Mouse (Mus musculus) kidney, embryonic 16.5 days (tissue): ENCODE results near the gene Muc4. TPM values are rescaled to one million over a fixed set of nuclear protein-coding genes. Genes with fewer than 3 reads are reported as not detected.

Experiments
- ATAC-seq: fragments of 200-750 bp; cut with Nextera tagmentation; 2 replicates; pipeline ENCODE4 v1.8.0; 2017; ENCODE audit warnings: moderate TSS enrichment; ENCODE audit not compliant: low FRiP score, low TSS enrichment
- H3K27ac ChIP-seq: fragments of 300-500 bp; sonication (generic); 2 replicates; pipeline ENCODE4 v1.5.1; 2014; ENCODE audit warnings: low read length
- H3K27me3 ChIP-seq: fragments of 300-500 bp; sonication (generic); 2 replicates; pipeline ENCODE4 v1.6.1; 2014; ENCODE audit warnings: low read length, control low read depth, mixed read lengths; ENCODE audit not compliant: insufficient read depth
- H3K36me3 ChIP-seq: fragments of 300-500 bp; sonication (generic); 2 replicates; pipeline ENCODE4 v1.6.1; 2014; ENCODE audit warnings: low read length, control low read depth, mixed read lengths; ENCODE audit not compliant: insufficient read depth
- H3K4me1 ChIP-seq: fragments of 300-500 bp; sonication (generic); 2 replicates; pipeline ENCODE4 v1.6.1; 2014; ENCODE audit warnings: low read length, control low read depth, mixed read lengths; ENCODE audit not compliant: insufficient read depth
- H3K4me2 ChIP-seq: fragments of 300-500 bp; sonication (generic); replicated peaks from 2 replicates; pipeline ENCODE4 v1.6.1; 2014; ENCODE audit warnings: low read depth, low read length
- H3K4me3 ChIP-seq: fragments of 300-500 bp; sonication (generic); 2 replicates; pipeline ENCODE4 v1.5.1; 2014; ENCODE audit warnings: mild to moderate bottlenecking, low read length
- H3K9ac ChIP-seq: fragments of 300-500 bp; sonication (generic); replicated peaks from 2 replicates; pipeline ENCODE4 v1.6.1; 2014; ENCODE audit warnings: low read length
- H3K9me3 ChIP-seq: fragments of 300-500 bp; sonication (generic); 2 replicates; pipeline ENCODE4 v1.6.1; 2016; ENCODE audit warnings: low read length, control low read depth
- WGBS: fragments of 180-500 bp; shearing (Covaris S2); extraction: QIAGEN DNeasy Blood & Tissue Kit; methylation state at CpG from one replicate; pipeline ENCODE4 v1.1.7; 2014; 5-methylcytosine and 5-hydroxymethylcytosine counted together
- polyA plus RNA-seq: library from polyadenylated mRNA; unstranded; fragments of >200 nt; fragmentation: Nextera tagmentation; extraction: Ambion mirVana; gene quantifications from 2 replicates; pipeline ENCODE4 v1.2.1, GENCODE M21; 2015

The Muc4 gene
- polyA plus RNA-seq, 1 experiment from 2014 or later, result 0.44 TPM

- Histone ChIP-seq H3K36me3 (no peaks in the 10 kb centered on the region), H3K4me1 (peaks cover 20% of the 10 kb centered on the region), H3K9ac (no peak overlapping the region), H3K9me3 (no peaks in the 10 kb centered on the region), H3K27me3 (no peaks in the 10 kb centered on the region), H3K4me3 (no peak overlapping the region), H3K27ac (no peak overlapping the region), H3K4me2 (peak overlapping the region; percentile 40)
- peak; percentile 58 for ATAC-seq
- 2% methylated on average over 9 of the region's 9 CpGs for WGBS
These were observed 77.2 kb downstream of the Muc4 start for GRCm38 (mm10) chr16:32812888-32813361.

DNA sequence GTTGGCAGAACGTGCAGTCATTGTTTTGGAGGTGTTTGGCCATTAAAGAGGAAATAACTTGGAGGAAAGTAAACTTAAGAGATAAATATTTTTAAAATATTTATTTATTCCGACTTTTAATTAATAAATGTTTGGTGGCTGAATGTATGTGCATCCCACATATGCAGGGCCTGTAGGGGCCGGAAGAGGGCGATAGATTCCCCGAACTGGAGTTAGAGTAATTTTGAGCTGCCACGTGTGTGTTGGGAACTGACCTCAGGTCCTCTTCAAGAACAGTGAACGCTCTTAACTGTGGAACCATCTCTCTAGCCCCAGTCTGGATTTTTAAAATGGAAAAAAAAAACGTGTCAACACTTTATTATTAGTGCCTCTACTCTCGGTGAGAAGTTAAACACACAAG, 77.7 kb downstream of the Muc4 start:
- Histone ChIP-seq H3K4me3 (no peak overlapping the region), H3K4me1 (peaks cover 17% of the 10 kb centered on the region), H3K36me3 (no peaks in the 10 kb centered on the region), H3K4me2 (peak overlapping the region; percentile 40), H3K27ac (no peak overlapping the region), H3K9me3 (no peaks in the 10 kb centered on the region), H3K9ac (no peak overlapping the region), H3K27me3 (no peaks in the 10 kb centered on the region)
- ATAC-seq, result no peak
- WGBS, result 46% methylated on average over 9 of the region's 9 CpGs

- Histone ChIP-seq H3K4me2 (no peak overlapping the region), H3K4me1 (peaks cover 17% of the 10 kb centered on the region), H3K27me3 (no peaks in the 10 kb centered on the region), H3K4me3 (no peak overlapping the region), H3K9ac (no peak overlapping the region), H3K27ac (no peak overlapping the region), H3K36me3 (no peaks in the 10 kb centered on the region), H3K9me3 (no peaks in the 10 kb centered on the region)
- 79% methylated on average over 3 of the region's 3 CpGs for WGBS
- ATAC-seq, result no peak
These were observed 78.1 kb downstream of the Muc4 start for GRCm38 (mm10) chr16:32813771-32814170.

DNA sequence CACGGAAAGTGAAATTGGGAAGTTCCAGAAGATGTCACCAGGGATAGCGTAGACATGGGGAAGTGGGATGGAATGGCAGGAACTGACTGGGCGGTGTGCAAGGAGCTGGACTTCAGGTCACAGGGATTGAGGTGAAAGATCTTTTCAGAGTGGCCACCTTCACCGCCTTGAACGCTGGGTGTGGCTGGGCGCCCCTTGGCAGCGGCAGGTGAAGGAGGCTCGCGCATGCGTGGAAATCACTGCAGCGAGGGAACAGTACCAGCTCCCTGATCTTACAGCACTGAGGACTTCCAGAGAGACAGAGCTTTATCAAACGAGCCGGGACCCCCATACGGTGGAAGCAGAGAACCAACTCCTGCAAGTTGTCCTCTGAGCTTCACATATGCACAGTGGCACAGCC, 78.9 kb downstream of the Muc4 start:
- peak overlapping the region; percentile 54 for H3K9ac ChIP-seq
- 16% methylated on average over 14 of the region's 14 CpGs for WGBS
- ATAC-seq, result peak; percentile 56; the same call in 1 of the 2 replicates
- no peaks in the 10 kb centered on the region for H3K27me3 ChIP-seq
- H3K36me3 ChIP-seq, result no peaks in the 10 kb centered on the region
- peak overlapping the region; percentile 51 for H3K27ac ChIP-seq
- H3K4me3 ChIP-seq, result peak overlapping the region; percentile 40
- H3K4me1 ChIP-seq, result peaks cover 17% of the 10 kb centered on the region
- H3K9me3 ChIP-seq, result no peaks in the 10 kb centered on the region
- peak overlapping the region; percentile 73 for H3K4me2 ChIP-seq

- H3K27me3 ChIP-seq, result no peaks in the 10 kb centered on the region
- 5% methylated on average over 6 of the region's 6 CpGs for WGBS
- H3K27ac ChIP-seq, result peak overlapping the region; percentile 51
- H3K36me3 ChIP-seq, result no peaks in the 10 kb centered on the region
- ATAC-seq, result peak; percentile 85
- H3K4me2 ChIP-seq, result peak overlapping the region; percentile 73
- no peaks in the 10 kb centered on the region for H3K9me3 ChIP-seq
- peak overlapping the region; percentile 54 for H3K9ac ChIP-seq
- H3K4me3 ChIP-seq, result peak overlapping the region; percentile 40
- H3K4me1 ChIP-seq, result peaks cover 17% of the 10 kb centered on the region
These were observed 79.5 kb downstream of the Muc4 start for GRCm38 (mm10) chr16:32815160-32815605.

- Histone ChIP-seq H3K36me3 (no peaks in the 10 kb centered on the region), H3K27ac (no peak overlapping the region), H3K4me2 (no peak overlapping the region), H3K9ac (no peak overlapping the region), H3K9me3 (no peaks in the 10 kb centered on the region), H3K4me3 (no peak overlapping the region), H3K27me3 (no peaks in the 10 kb centered on the region), H3K4me1 (peaks cover 17% of the 10 kb centered on the region)
- ATAC-seq, result no peak
- WGBS, result 91% methylated on average over 4 of the region's 4 CpGs
These were observed 82.3 kb downstream of the Muc4 start for GRCm38 (mm10) chr16:32818036-32818435.

DNA sequence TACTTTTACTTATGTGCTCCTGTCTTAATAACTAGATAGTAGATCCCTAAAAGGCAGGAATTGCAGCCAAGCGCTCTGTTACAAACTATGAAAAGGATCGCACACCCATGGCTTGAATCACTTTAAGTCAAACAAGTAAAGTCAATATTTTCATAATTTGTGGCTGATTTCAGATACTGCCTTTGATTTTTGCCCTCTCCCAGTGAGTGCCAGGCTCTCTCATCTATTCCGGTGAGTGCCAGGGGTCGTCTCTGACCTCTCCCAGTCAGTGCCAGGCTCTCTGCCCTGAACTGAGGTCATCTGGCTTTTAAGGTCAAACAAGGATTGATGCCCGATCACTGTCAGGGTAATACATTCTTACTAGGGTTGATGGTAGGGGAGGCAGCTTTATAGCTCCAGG, 82.8 kb downstream of the Muc4 start:
- peaks cover 17% of the 10 kb centered on the region for H3K4me1 ChIP-seq
- H3K27me3 ChIP-seq, result no peaks in the 10 kb centered on the region
- H3K4me3 ChIP-seq, result no peak overlapping the region
- WGBS, result 84% methylated on average over 5 of the region's 5 CpGs
- H3K9me3 ChIP-seq, result no peaks in the 10 kb centered on the region
- no peak overlapping the region for H3K9ac ChIP-seq
- no peak overlapping the region for H3K4me2 ChIP-seq
- H3K27ac ChIP-seq, result no peak overlapping the region
- no peak for ATAC-seq
- no peaks in the 10 kb centered on the region for H3K36me3 ChIP-seq

- Histone ChIP-seq H3K4me1 (no peaks in the 10 kb centered on the region), H3K36me3 (peaks cover 22% of the 10 kb centered on the region), H3K27ac (no peak overlapping the region), H3K9me3 (no peaks in the 10 kb centered on the region), H3K9ac (no peak overlapping the region), H3K4me2 (no peak overlapping the region), H3K4me3 (no peak overlapping the region), H3K27me3 (no peaks in the 10 kb centered on the region)
- 55% methylated on average over 10 of the region's 10 CpGs for WGBS
- ATAC-seq, result no peak
These were observed 86.2 kb downstream of the Muc4 start for GRCm38 (mm10) chr16:32821772-32822449.

GRCm38 (mm10) chr16:32822450-32822827, 86.8 kb downstream of the Muc4 start:
- Histone ChIP-seq H3K4me1 (no peaks in the 10 kb centered on the region), H3K9me3 (no peaks in the 10 kb centered on the region), H3K9ac (no peak overlapping the region), H3K27me3 (no peaks in the 10 kb centered on the region), H3K4me2 (no peak overlapping the region), H3K4me3 (no peak overlapping the region), H3K27ac (no peak overlapping the region), H3K36me3 (peaks cover 22% of the 10 kb centered on the region)
- ATAC-seq, result no peak
- WGBS, result 73% methylated on average over 6 of the region's 6 CpGs

GRCm38 (mm10) chr16:32822881-32823280, 87.2 kb downstream of the Muc4 start:
- peaks cover 22% of the 10 kb centered on the region for H3K36me3 ChIP-seq
- no peaks in the 10 kb centered on the region for H3K27me3 ChIP-seq
- no peaks in the 10 kb centered on the region for H3K4me1 ChIP-seq
- no peaks in the 10 kb centered on the region for H3K9me3 ChIP-seq
- ATAC-seq, result no peak
- H3K9ac ChIP-seq, result no peak overlapping the region
- H3K27ac ChIP-seq, result no peak overlapping the region
- no peak overlapping the region for H3K4me2 ChIP-seq
- no peak overlapping the region for H3K4me3 ChIP-seq
- 85% methylated on average over 5 of the region's 5 CpGs for WGBS
